Mouse (Mus musculus) embryo, embryonic 9.5 days (tissue): ENCODE data around the gene Mrps17.

Source experiments
- DNase-seq: peaks from one replicate; pipeline ENCODE4 v3.0.0-alpha.2; 2017; ENCODE audit errors: extremely low spot score

The Mrps17 gene

DNA sequence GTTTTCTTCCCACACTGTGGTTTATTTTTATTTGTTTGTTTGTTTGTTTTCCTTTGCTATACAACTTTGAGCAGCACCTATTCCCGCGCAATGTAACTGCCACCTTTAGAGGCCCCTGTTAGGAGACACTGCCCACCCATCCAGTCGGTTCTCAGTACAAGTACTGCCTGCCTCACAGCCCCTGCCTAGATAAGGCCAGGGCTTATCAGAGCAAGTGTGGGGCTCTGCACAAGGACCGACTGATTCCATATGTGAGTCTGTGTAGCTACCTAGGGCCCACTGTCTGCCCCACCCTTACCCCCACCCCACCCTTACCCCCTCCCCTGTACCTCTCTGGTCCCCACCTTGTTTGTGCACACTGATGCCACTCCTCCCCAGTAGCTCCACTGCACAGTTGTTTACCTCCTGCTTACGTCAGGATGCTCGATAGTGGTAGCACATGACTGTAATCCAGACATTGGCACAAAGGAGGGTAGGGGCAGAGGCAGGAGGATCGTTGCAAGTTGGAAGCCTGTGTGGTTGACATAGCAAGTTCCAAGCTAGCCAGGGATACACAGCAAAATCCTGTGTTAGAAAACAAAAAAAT is 27.7 kb downstream of the Mrps17 start:
- DNase-seq, result no peak

DNA sequence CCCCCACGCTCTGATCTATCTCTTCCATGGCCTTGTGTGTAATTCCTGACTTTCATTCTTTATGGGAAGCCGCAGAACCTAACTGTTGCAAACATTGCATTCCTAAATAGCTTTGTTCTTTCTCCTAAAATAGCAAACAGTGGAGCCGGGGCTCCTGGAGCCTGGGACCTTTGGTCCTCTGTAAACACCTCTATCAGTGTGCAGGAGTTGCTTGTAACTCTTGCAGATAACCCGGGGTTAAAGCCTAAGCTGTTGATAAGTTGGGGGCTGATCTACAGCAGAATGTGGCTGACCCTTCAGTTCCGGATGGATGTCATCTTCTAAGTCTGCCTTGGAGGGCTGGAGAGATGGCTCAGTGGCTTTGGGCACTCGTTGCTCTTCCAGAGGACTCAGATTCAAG is 28.8 kb downstream of the Mrps17 start:
- no peak for DNase-seq

GRCm38 (mm10) chr5:129756886-129757285 is 41.6 kb downstream of the Mrps17 start:
- DNase-seq, result no peak

DNA sequence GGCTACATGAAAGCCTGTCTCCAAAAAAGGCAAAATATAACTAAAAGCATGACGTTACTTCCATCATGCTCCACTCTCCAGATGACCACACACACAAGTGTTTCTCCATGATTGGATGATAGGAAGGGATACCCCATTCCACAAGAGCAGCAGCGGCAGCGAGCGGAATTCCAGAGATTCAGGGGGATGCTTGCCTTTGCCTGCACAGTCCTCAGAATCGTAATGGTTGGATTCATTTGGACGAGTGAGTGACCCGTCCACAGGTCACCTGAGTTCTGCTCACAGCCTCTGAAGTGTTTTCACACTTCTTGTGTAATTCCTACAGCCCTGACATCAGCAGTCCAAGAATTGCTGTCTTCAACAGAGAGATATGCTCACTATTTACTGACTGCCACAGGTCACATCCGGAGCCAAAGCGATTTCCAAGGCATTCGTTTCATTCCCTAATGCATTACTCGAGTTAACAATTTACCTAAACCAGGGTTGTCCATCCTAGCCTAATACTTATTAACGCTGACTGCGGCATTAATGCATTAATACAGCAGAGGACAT is 44.7 kb downstream of the Mrps17 start:
- DNase-seq, result no peak

GRCm38 (mm10) chr5:129761865-129762540 is 46.7 kb downstream of the Mrps17 start:
- DNase-seq, result no peak

DNA sequence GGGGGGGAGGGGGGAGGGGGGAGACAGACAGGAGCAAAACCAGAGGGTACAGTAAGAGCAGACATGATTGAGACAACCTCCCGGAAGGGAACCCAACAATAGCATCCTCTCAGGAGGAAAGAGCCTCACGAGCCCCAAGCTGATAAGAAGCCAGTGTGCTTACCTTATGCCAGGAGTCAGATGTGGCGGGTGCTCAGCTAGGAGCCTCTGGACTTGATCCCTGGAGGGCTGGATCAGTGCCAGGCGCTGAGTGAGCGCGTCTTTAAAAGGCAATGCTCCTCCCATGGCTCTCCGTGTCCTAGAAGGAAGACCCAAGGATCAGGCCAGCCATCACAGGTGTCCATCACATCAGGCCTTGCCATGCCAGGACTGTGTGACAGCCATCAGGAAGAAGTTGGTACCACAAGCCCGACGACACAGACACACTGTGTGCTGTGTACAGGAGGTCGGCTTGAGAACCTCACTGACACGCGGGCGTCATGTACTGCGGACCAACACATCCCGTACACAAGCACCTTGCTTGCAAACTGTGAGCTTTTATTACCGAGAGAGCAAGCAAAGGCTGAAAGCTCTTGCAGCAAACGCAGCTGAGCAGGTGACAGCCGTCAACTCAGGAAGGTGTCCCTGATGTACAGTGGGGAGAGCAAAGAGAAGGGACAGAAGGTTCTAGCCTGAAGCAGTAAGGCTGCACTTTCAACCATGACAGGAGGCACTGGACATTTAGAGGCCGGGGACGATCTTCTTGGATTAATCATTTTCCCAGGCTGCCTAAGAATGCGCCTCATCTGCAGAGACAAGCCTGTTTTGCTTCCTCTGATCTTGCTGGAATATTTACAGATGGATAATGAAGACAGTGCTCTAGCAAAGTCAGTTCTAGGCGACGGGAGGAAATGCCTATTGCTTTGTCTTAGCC is 55.4 kb downstream of the Mrps17 start:
- DNase-seq, result no peak
